Mouse (Mus musculus) limb, embryonic 14.5 days (tissue): ENCODE data around the gene Axin2. TPM values are rescaled to one million over a fixed set of nuclear protein-coding genes. Genes with fewer than 3 reads are reported as not detected.

ENCODE experiments used
- ATAC-seq: fragments of 200-750 bp; cut with Nextera tagmentation; 2 replicates; pipeline ENCODE4 v1.8.0; 2017; ENCODE audit warnings: low read depth, moderate number of reproducible peaks, moderate TSS enrichment; ENCODE audit not compliant: low FRiP score
- DNase-seq: peaks from one replicate; pipeline ENCODE4 v3.0.0-alpha.2; 2015; ENCODE audit warnings: low spot score
- H3K27ac ChIP-seq: fragments of 300-500 bp; sonication (generic); replicated peaks from 2 replicates; pipeline ENCODE4 v1.5.1; 2014; ENCODE audit warnings: low read depth, mild to moderate bottlenecking, low read length, moderate library complexity, mixed read lengths
- H3K27me3 ChIP-seq: fragments of 300-500 bp; sonication (generic); 2 replicates; pipeline ENCODE4 v1.6.1; 2014; ENCODE audit warnings: low read length, mixed read lengths; ENCODE audit not compliant: control insufficient read depth, insufficient read depth
- H3K36me3 ChIP-seq: fragments of 300-500 bp; sonication (generic); 2 replicates; pipeline ENCODE4 v1.6.1; 2014; ENCODE audit warnings: mild to moderate bottlenecking, low read length, moderate library complexity, mixed read lengths; ENCODE audit not compliant: control insufficient read depth, insufficient read depth
- H3K4me1 ChIP-seq: fragments of 300-500 bp; sonication (generic); 2 replicates; pipeline ENCODE4 v1.6.1; 2014; ENCODE audit warnings: antibody characterized with exemption, low read length, mixed read lengths; ENCODE audit not compliant: control insufficient read depth, insufficient read depth
- H3K4me2 ChIP-seq: fragments of 300-500 bp; sonication (generic); replicated peaks from 2 replicates; pipeline ENCODE4 v1.6.1; 2014; ENCODE audit warnings: low read depth, mild to moderate bottlenecking, low read length, moderate library complexity; ENCODE audit not compliant: severe bottlenecking
- H3K4me3 ChIP-seq: fragments of 300-500 bp; sonication (generic); replicated peaks from 2 replicates; pipeline ENCODE4 v1.5.1; 2014; ENCODE audit warnings: low read length
- H3K9ac ChIP-seq: fragments of 300-500 bp; sonication (generic); 2 replicates; pipeline ENCODE4 v1.6.1; 2014; ENCODE audit warnings: mild to moderate bottlenecking, low read depth, low read length, moderate library complexity; ENCODE audit not compliant: severe bottlenecking
- H3K9me3 ChIP-seq: fragments of 300-500 bp; sonication (generic); 2 replicates; pipeline ENCODE4 v1.6.1; 2016; ENCODE audit warnings: low read length; ENCODE audit not compliant: control insufficient read depth
- POLR2A ChIP-seq: fragments of 200-500 bp; IDR thresholded peaks from 2 replicates; pipeline ENCODE4 v1.8.0; 2012; ENCODE audit warnings: inconsistent platforms, mild to moderate bottlenecking, moderate library complexity, borderline replicate concordance; ENCODE audit not compliant: insufficient read depth, insufficient read length; ENCODE audit errors: extremely low read depth
- WGBS: fragments of 180-500 bp; shearing (Covaris S2); extraction: QIAGEN DNeasy Blood & Tissue Kit; methylation state at CpG from one replicate; pipeline ENCODE4 v1.1.7; 2014; 5-methylcytosine and 5-hydroxymethylcytosine counted together
- polyA plus RNA-seq, 2 experiments: library from polyadenylated mRNA; depleted of rRNA in 1 of 2; stranded (reverse) in 1 of 2; unstranded in 1 of 2; fragments of >200 nt; fragmentation: Nextera tagmentation in 1 of 2; extraction: Ambion mirVana in 1 of 2; gene quantifications; 2 replicates each; pipeline versions ENCODE4 v1.2.1 to v1.2.3; 2012 to 2014

The Axin2 gene
- polyA plus RNA-seq, 2 experiments: 22.6 to 50.9 TPM

DNA sequence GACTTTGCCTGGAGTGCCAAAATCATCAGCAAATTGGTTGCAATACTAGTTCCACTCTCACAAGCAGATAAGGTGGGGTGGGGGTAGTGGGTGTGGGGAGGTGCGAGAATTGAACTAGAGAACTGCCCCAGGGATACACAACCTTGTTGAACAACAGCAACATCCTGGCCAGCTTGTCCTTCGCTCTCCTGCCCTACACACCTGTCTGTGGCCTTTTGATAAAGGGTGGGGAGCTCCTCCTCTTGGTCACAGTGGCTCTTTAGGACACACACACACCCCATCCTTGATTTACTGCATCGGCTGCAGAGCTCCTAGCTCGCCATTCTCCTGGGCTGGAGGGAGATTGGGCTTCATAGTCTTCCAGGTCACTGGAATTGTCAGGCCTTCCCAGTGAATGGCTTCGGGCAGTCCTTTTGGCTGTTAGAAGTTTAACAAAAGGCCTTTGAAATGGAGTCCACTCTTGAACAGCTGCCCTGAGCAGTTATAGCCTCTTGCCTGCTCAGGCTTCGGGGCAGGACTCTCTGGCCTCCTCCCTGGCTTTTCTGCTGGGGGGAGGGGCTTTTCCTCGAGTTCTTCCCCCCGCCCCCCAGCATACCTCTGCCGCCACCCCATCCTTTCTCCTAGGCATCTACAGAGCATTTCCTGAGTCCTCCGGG lies 26.2 kb upstream of the Axin2 start:
- Histone ChIP-seq H3K9ac (no peak overlapping the region), H3K36me3 (no peaks in the 10 kb centered on the region), H3K4me1 (peaks cover 43% of the 10 kb centered on the region), H3K27me3 (no peaks in the 10 kb centered on the region), H3K9me3 (no peaks in the 10 kb centered on the region), H3K4me3 (no peak overlapping the region), H3K4me2 (no peak overlapping the region), H3K27ac (no peak overlapping the region)
- 43% methylated on average over 10 of the region's 10 CpGs for WGBS
- no peak for TF ChIP-seq POLR2A
- ATAC-seq (no peak), DNase-seq (no peak)

DNA sequence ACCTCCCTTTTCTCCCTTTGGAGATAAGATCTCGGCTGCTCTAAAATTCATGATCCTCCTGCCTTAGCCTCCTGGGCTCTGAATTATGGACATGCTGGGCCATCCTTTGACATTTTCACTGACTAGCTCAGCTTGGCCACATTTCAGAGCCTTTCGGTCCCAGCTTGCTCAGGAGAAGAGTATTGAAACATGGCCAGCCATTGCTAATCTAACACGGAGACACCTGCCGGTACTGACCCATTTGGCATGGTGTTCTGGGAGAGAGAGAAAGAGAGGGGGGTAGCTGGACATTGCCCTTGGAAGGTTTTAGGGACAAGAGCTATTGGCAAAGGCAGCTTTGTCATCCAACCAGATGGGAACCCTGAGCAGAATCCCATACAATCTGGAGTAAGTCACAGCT lies 23.1 kb upstream of the Axin2 start:
- Histone ChIP-seq H3K36me3 (no peaks in the 10 kb centered on the region), H3K4me1 (peaks cover 29% of the 10 kb centered on the region), H3K9me3 (no peaks in the 10 kb centered on the region), H3K4me2 (no peak overlapping the region), H3K9ac (no peak overlapping the region), H3K27ac (no peak overlapping the region), H3K27me3 (no peaks in the 10 kb centered on the region), H3K4me3 (no peak overlapping the region)
- no peak for TF ChIP-seq POLR2A
- DNase-seq (no peak), ATAC-seq (no peak)
- 80% methylated on average over 4 of the region's 4 CpGs for WGBS

DNA sequence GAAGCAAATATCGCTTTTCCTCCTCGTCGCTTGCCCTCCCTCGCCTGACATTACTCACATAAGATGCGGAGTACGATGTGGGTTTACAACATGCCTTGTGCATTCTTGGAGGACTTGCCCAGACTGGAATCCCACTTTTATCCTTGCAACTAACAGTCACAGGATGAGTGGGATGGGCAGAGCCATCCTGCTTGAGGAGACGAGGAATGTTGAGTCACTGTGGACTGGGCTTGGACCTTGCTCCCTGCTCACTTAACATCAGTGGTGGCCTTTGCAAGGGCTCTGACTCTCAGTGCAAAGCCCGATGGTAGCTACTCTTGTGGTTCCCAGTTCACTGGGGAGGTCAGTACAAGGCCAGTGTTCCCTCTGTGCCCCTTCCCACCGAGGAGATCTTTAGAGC lies 22.1 kb upstream of the Axin2 start:
- H3K4me3 ChIP-seq: no peak overlapping the region
- no peak overlapping the region for H3K27ac ChIP-seq
- no peaks in the 10 kb centered on the region for H3K27me3 ChIP-seq
- 65% methylated on average over 9 of the region's 9 CpGs for WGBS
- peaks cover 26% of the 10 kb centered on the region for H3K4me1 ChIP-seq
- no peaks in the 10 kb centered on the region for H3K9me3 ChIP-seq
- no peak for TF ChIP-seq POLR2A
- H3K4me2 ChIP-seq: no peak overlapping the region
- DNase-seq: no peak
- ATAC-seq: no peak
- no peak overlapping the region for H3K9ac ChIP-seq
- no peaks in the 10 kb centered on the region for H3K36me3 ChIP-seq

DNA sequence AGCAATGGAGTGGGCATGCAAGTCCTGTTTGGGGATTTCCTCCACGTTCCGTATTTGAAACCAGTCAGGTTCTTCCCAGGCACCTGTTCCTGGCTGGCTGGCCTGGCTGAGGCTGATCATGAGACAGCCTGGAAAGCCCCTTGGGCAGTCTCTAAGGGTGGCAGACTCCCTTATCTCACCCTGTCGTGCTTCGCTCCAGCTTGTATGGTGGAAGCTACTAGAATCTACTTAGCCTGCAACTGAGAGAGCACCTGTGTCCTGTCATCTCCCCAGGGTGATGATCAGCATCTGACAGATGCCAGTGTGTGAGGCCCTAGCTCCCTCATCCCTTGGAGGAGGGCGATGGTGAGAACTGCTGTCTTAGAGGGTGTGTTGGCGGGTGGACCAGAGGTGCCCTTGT lies 21.7 kb upstream of the Axin2 start:
- ATAC-seq: no peak
- no peak for DNase-seq
- no peak overlapping the region for H3K4me3 ChIP-seq
- H3K4me2 ChIP-seq: no peak overlapping the region
- H3K4me1 ChIP-seq: peaks cover 22% of the 10 kb centered on the region
- no peaks in the 10 kb centered on the region for H3K36me3 ChIP-seq
- 69% methylated on average over 6 of the region's 6 CpGs for WGBS
- no peak for TF ChIP-seq POLR2A
- H3K27me3 ChIP-seq: no peaks in the 10 kb centered on the region
- no peak overlapping the region for H3K27ac ChIP-seq
- no peaks in the 10 kb centered on the region for H3K9me3 ChIP-seq
- H3K9ac ChIP-seq: no peak overlapping the region

DNA sequence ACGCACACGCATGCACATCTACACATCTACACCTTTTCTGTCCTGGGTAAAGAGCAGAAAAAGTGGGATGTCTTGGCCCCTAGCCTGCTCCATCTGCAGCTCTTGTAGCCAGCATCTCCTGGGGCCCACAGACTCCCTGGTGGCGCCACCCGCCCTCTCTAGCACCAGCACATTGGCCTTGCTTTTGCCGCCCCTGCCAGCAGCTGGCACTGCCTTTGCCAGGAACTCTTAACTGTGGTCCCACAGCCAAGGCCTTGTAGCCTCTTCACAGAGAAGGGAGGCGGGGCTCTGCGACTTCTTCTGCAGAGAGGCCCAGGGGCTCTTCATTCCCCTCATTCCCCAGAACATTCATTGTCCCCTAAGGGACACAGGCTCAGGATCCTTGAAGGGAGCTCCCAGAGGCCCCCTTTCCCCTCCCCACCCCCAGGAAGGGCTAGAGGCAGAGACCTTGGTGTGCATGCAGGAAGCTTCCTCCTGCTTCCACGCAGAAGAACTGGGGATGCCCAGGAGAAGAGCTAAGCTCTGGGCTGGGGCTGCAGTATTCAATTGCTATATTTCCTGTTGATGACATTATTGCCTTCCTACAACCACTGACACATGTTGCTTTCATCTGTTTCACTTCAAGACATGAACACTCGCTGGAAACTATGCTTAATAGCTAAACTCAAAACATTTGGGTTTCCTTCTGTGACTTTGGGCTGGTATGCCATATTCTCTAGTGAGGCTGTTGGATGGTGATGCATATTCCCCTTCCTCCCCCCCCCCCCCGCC lies 19.2 kb upstream of the Axin2 start:
- Histone ChIP-seq H3K4me3 (no peak overlapping the region), H3K4me2 (no peak overlapping the region), H3K9me3 (no peaks in the 10 kb centered on the region), H3K27me3 (no peaks in the 10 kb centered on the region), H3K4me1 (peaks cover 15% of the 10 kb centered on the region), H3K36me3 (no peaks in the 10 kb centered on the region), H3K9ac (no peak overlapping the region), H3K27ac (peak overlapping the region; percentile 55; the same call in 1 of the 2 replicates)
- TF ChIP-seq POLR2A: no peak
- WGBS: 66% methylated on average over 9 of the region's 10 CpGs
- no peak for ATAC-seq
- DNase-seq: no peak

DNA sequence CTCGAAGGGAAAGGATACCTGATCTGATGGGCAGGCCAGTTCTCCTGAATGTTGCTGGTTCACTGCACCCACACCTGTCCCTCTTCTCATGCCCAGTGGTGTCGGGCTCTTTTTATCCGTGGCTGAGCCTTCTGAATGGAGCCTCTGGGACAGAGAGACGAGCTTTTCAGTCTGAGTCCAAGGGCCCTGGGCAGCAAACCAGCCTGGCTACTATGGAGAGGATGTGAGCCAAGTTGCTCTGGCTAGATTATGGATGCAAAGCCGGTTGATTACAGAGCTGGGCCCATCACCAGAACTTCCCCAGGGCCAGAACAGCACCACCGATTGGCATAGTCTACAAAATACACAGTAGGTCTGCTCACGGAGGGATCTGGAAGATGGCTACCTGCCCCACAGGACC lies 18.5 kb upstream of the Axin2 start:
- Histone ChIP-seq H3K4me2 (no peak overlapping the region), H3K4me3 (no peak overlapping the region), H3K36me3 (no peaks in the 10 kb centered on the region), H3K4me1 (peaks cover 21% of the 10 kb centered on the region), H3K9ac (no peak overlapping the region), H3K9me3 (no peaks in the 10 kb centered on the region), H3K27me3 (no peaks in the 10 kb centered on the region), H3K27ac (no peak overlapping the region)
- ATAC-seq (no peak), DNase-seq (no peak)
- 79% methylated on average over 7 of the region's 7 CpGs for WGBS
- TF ChIP-seq POLR2A: no peak
